Mouse (Mus musculus) intestine, embryonic 14.5 days (tissue): Measurements from ENCODE around the gene Dhrs9. TPM values are rescaled to one million over a fixed set of nuclear protein-coding genes. Genes with fewer than 3 reads are reported as not detected.
"Not testable (repeated sequence)": the region's sequence is repeated elsewhere in the genome, so short reads cannot be mapped to it uniquely, and the experiment has no call there.

Experiments
- ATAC-seq: fragments of 200-750 bp; cut with Nextera tagmentation; replicated peaks from 2 replicates; pipeline ENCODE4 v1.8.0; 2017; ENCODE audit warnings: low read depth, moderate number of reproducible peaks, moderate TSS enrichment, moderate library complexity; ENCODE audit not compliant: low FRiP score, low TSS enrichment
- DNase-seq: peaks from one replicate; pipeline ENCODE4 v3.0.0-alpha.2; 2018; ENCODE audit warnings: low spot score
- H3K27ac ChIP-seq: fragments of 300-500 bp; sonication (generic); 2 replicates; pipeline ENCODE4 v1.5.1; 2014; ENCODE audit warnings: low read depth, mild to moderate bottlenecking, control low read depth
- H3K27me3 ChIP-seq: fragments of 300-500 bp; sonication (generic); replicated peaks from 2 replicates; pipeline ENCODE4 v1.6.1; 2014; ENCODE audit warnings: low read length, control low read depth; ENCODE audit not compliant: control insufficient read depth, insufficient read depth
- H3K36me3 ChIP-seq: fragments of 300-500 bp; sonication (generic); 2 replicates; pipeline ENCODE4 v1.6.1; 2014; ENCODE audit warnings: low read length, control low read depth; ENCODE audit not compliant: control insufficient read depth, insufficient read depth
- H3K4me1 ChIP-seq: fragments of 300-500 bp; sonication (generic); replicated peaks from 2 replicates; pipeline ENCODE4 v1.6.1; 2014; ENCODE audit warnings: low read length, control low read depth, mixed read lengths; ENCODE audit not compliant: control insufficient read depth, insufficient read depth
- H3K4me2 ChIP-seq: fragments of 300-500 bp; sonication (generic); 2 replicates; pipeline ENCODE4 v1.6.1; 2014; ENCODE audit warnings: low read length
- H3K4me3 ChIP-seq: fragments of 300-500 bp; sonication (generic); 2 replicates; pipeline ENCODE4 v1.5.1; 2014; ENCODE audit warnings: low read depth, low read length, control low read depth, mixed read lengths
- H3K9ac ChIP-seq: fragments of 300-500 bp; sonication (generic); 2 replicates; pipeline ENCODE4 v1.6.1; 2014; ENCODE audit warnings: mild to moderate bottlenecking, low read length
- H3K9me3 ChIP-seq: fragments of 300-500 bp; sonication (generic); 2 replicates; pipeline ENCODE4 v1.6.1; 2016; ENCODE audit warnings: low read length, control low read depth; ENCODE audit not compliant: control insufficient read depth
- WGBS: fragments of 180-500 bp; shearing (Covaris S2); extraction: QIAGEN DNeasy Blood & Tissue Kit; methylation state at CpG from one replicate; pipeline ENCODE4 v1.1.7; 2014; 5-methylcytosine and 5-hydroxymethylcytosine counted together
- polyA plus RNA-seq: library from polyadenylated mRNA; unstranded; fragments of >200 nt; fragmentation: Nextera tagmentation; extraction: Ambion mirVana; gene quantifications from 2 replicates; pipeline ENCODE4 v1.2.1, GENCODE M21; 2014

Gene Dhrs9
- polyA plus RNA-seq: not detected in 2 replicates

DNA sequence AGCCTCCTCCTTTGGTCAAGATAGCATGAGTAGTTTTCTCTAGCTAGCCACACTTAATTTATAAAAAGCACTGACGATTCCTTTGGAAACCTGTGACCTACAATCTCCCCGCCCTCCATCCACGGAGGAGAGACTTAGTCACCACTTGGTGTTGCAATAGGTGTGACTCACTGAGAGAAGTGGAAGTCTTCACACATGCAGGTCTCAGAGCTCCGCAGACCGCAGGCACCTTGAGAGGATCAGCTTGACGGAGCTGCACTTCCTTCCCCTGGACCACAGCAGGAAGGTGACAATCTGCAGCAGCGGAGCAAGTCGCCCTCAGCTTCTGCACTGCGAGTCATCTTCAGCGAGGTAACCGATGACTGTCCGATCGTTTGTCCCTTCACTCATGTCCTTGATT lies at the start of gene Dhrs9:
Gene Dhrs9 (plus strand): TSS at position 165 of the 400 bp plus-strand sequence.
- peak; percentile 77 for ATAC-seq

GRCm38 (mm10) chr2:69331523-69331922 lies 48.7 kb upstream of the Dhrs9 start:
- not testable (repeated sequence) for H3K4me1 ChIP-seq, H3K9me3 ChIP-seq, H3K27ac ChIP-seq, ATAC-seq, H3K9ac ChIP-seq, H3K27me3 ChIP-seq, H3K36me3 ChIP-seq, DNase-seq, H3K4me2 ChIP-seq, H3K4me3 ChIP-seq
- 85% methylated on average over 5 of the region's 6 CpGs for WGBS

More for the DNA sequence above, at the start of gene Dhrs9:
- H3K27me3 ChIP-seq: no peaks in the 10 kb centered on the region
- no peak within 1 kb of the TSS for H3K9ac ChIP-seq
- no peaks in the 10 kb centered on the region for H3K36me3 ChIP-seq
- 49% methylated on average over 13 of the region's 13 CpGs for WGBS
- no peak within 1 kb of the TSS for H3K27ac ChIP-seq
- no peaks in the 10 kb centered on the region for H3K4me1 ChIP-seq
- H3K4me3 ChIP-seq: no peak within 1 kb of the TSS
- DNase-seq: no peak
- H3K9me3 ChIP-seq: no peaks in the 10 kb centered on the region
- no peak within 1 kb of the TSS for H3K4me2 ChIP-seq

DNA sequence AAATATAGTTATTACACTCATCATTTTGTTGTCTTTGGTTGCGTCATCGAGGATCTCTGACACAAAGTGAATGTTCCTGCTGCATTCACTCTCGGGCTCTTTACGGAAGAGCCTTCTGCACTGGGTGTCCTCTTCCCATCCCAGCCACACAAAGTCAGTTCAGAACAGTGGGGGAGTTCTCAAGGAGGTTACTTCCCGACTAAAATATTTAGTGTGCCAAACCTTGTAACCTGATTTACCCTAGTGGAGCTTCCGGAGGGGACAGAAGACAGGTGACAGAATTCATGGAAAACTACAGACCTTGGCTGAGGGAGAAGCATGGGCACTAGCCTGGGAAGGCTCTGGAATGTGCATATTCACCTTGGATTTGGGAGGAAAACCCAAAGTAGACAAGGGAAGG lies 38.7 kb upstream of the Dhrs9 start:
- 91% methylated on average over 6 of the region's 6 CpGs for WGBS

DNA sequence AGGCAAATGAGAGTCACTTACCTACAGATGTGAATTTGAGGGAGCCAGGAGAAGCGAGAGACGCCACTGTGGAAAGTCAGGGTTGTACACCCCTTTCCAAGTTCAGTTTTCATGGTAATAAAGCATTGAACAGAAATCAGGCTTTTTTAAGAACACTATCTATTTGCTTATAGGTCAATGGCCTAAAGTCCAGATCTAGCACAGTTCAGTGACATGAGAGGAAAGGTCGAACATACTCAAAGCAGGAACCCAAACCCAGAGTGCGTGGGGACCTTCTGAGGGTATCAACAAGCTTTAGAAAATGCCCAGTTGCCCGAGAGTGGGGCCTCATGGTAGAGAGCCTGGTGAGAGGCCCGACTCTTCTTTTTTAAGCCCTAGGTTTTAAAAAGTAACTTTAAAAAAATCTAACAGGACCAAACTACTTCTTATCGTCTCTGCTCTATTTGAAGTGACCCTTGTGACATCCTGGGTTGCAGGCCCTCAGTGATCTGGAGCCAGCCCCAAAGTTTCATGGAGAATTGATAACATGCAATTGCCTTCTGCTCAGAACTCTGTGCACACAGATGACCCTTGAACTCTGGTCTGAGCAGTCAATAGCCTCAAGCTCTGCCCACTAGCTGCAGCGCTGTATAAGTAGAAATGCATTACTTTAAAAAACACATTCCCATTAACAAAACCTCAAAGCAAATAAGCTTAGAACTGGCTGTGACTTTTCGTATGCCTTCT lies 37.6 kb upstream of the Dhrs9 start, which contains the start of gene Abcb11:
Gene Abcb11 (minus strand): TSS at position 121 of the 726 bp plus-strand sequence.
- DNase-seq (no peak), ATAC-seq (no peak)
- no peaks in the 10 kb centered on the region for H3K27me3 ChIP-seq
- no peaks in the 10 kb centered on the region for H3K9me3 ChIP-seq
- no peaks in the 10 kb centered on the region for H3K4me1 ChIP-seq
- H3K27ac ChIP-seq: no peak within 1 kb of the TSS
- H3K9ac ChIP-seq: no peak within 1 kb of the TSS
- 82% methylated on average over 9 of the region's 9 CpGs for WGBS
- H3K36me3 ChIP-seq: no peaks in the 10 kb centered on the region
- H3K4me3 ChIP-seq: no peak within 1 kb of the TSS
- no peak within 1 kb of the TSS for H3K4me2 ChIP-seq

More for the DNA sequence above, 38.7 kb upstream of the Dhrs9 start:
- H3K4me3 ChIP-seq: no peak overlapping the region
- H3K27me3 ChIP-seq: no peaks in the 10 kb centered on the region
- no peak overlapping the region for H3K9ac ChIP-seq
- DNase-seq (no peak), ATAC-seq (no peak)
- H3K27ac ChIP-seq: no peak overlapping the region
- H3K9me3 ChIP-seq: no peaks in the 10 kb centered on the region
- no peak overlapping the region for H3K4me2 ChIP-seq
- H3K4me1 ChIP-seq: no peaks in the 10 kb centered on the region
- H3K36me3 ChIP-seq: no peaks in the 10 kb centered on the region

- H3K4me3 ChIP-seq, H3K4me1 ChIP-seq, H3K4me2 ChIP-seq, DNase-seq, H3K9me3 ChIP-seq, H3K27ac ChIP-seq, H3K36me3 ChIP-seq, H3K9ac ChIP-seq, H3K27me3 ChIP-seq: not testable (repeated sequence)
- ATAC-seq: peak; percentile 100
These were observed 24.8 kb upstream of the Dhrs9 start for GRCm38 (mm10) chr2:69355402-69355801.

- WGBS: 86% methylated on average over 2 of the region's 2 CpGs
- ATAC-seq (no peak), DNase-seq (no peak)
- H3K27me3 ChIP-seq: no peaks in the 10 kb centered on the region
- H3K36me3 ChIP-seq: no peaks in the 10 kb centered on the region
- H3K4me1 ChIP-seq: no peaks in the 10 kb centered on the region
- H3K9me3 ChIP-seq: no peaks in the 10 kb centered on the region
- no peak overlapping the region for H3K9ac ChIP-seq
- H3K4me3 ChIP-seq: no peak overlapping the region
- H3K27ac ChIP-seq: no peak overlapping the region
- H3K4me2 ChIP-seq: no peak overlapping the region
These were observed 15.4 kb upstream of the Dhrs9 start for GRCm38 (mm10) chr2:69364831-69365230.

- Histone ChIP-seq H3K27me3 (no peaks in the 10 kb centered on the region), H3K27ac (no peak overlapping the region), H3K36me3 (no peaks in the 10 kb centered on the region), H3K4me2 (no peak overlapping the region), H3K9me3 (no peaks in the 10 kb centered on the region), H3K9ac (no peak overlapping the region), H3K4me3 (no peak overlapping the region), H3K4me1 (no peaks in the 10 kb centered on the region)
- 100% methylated on average over 1 of the region's 1 CpGs for WGBS
- DNase-seq: no peak
- no peak for ATAC-seq
These were observed 15.0 kb upstream of the Dhrs9 start for GRCm38 (mm10) chr2:69365275-69365674.

- 60% methylated on average over 2 of the region's 2 CpGs for WGBS
- DNase-seq: no peak
- Histone ChIP-seq H3K36me3 (no peaks in the 10 kb centered on the region), H3K9me3 (no peaks in the 10 kb centered on the region), H3K27me3 (no peaks in the 10 kb centered on the region), H3K27ac (no peak overlapping the region), H3K4me2 (no peak overlapping the region), H3K9ac (no peak overlapping the region), H3K4me3 (no peak overlapping the region), H3K4me1 (no peaks in the 10 kb centered on the region)
- ATAC-seq: no peak
These were observed 3.5 kb upstream of the Dhrs9 start for GRCm38 (mm10) chr2:69376780-69377179.

DNA sequence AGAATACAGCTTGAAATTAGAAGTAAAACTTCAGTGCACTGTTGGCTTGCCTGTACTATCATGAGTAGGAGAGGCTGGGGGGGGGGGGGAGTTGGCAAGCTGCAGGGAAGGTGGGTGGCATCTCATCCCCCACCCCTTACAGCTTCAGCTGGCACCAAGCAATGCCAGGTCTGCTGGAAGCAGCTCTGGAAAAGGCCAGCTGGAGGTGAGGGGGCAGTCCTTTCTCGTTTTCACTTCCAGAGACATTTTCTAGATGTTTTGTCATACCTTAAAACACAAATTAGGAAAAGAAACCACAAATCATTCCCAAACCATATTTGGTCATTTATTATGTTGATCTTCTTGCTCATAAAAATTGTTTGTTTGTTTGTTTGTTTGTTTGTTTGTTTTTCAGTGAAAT lies 444 bp upstream of the Dhrs9 start:
- no peak for ATAC-seq
- no peak overlapping the region for H3K9ac ChIP-seq
- no peaks in the 10 kb centered on the region for H3K9me3 ChIP-seq
- H3K27me3 ChIP-seq: no peaks in the 10 kb centered on the region
- H3K4me1 ChIP-seq: no peaks in the 10 kb centered on the region
- WGBS: 48% methylated on average over 1 of the region's 1 CpGs
- H3K4me2 ChIP-seq: no peak overlapping the region
- DNase-seq: no peak
- no peak overlapping the region for H3K27ac ChIP-seq
- no peak overlapping the region for H3K4me3 ChIP-seq
- H3K36me3 ChIP-seq: no peaks in the 10 kb centered on the region
